ENCODE assay signal across 9 mouse cellular contexts in the genomic region with DNA sequence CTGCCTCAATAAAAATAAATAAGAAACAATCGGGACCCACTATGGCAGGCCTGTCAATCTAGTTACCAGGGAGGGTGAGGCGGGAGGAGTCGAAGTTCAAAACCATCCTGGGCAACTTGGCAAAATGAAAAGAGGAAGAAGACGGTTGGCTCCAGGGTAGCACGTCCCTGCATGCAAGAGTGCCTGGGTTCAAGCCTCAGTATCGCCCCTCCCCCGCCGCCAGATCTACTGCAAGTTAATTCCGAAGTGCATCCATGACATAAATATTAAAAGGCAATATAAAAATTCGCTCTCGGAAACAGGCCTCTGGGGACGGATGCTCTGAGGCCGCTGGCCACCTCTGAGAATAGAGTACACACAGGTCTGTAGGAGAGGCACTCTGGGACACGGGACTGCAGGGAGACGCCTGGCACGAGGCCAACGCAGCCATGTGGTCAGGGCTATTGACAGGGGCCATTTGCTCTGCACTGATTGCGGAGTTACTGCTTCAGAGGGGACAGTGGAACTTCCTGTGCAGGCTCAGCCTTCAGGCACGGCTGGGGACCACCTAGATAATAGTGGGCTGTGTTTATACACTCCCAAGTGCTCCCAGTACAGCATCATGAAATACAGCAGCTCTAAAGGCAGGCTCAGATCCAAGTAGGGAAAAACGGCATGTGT. TPM values are rescaled to one million over a fixed set of nuclear protein-coding genes. Genes with fewer than 3 reads are reported as not detected.
DNase-seq lines count a peak whose midpoint lies in the region; ATAC-seq and TF ChIP-seq lines count a peak whose summit lies in the region.
"Had no signal": no experiment of that assay in that cellular context is flagged by ENCODE, and none has a peak within 500 bp of the region (broad histone marks: within the 10 kb centered on the region; RNA-seq: fewer than 3 reads in every experiment).

No protein-coding gene starts in this region.

- no peak for DNase-seq in layer of hippocampus, adult 2 months (ENCODE audit: low spot score in 2 of 2)
- no peak for DNase-seq in layer of hippocampus, postnatal 14 days (ENCODE audit: low spot score in 2 of 2)
- peak; percentile 76 for DNase-seq in cerebellum, adult 9-10 months
- DNase-seq in lung, postnatal 14 days = peak; percentile 83
- DNase-seq in splenic B cell, adult 2 months (ENCODE audit: low read depth, low spot score) = peak; percentile 61
- DNase-seq in left cerebral cortex, adult 9 months (ENCODE audit: low spot score in 2 of 2) = no peak

- 32% methylated on average over 20 of the region's 20 CpGs for WGBS in heart, embryonic 13.5 days
- 13% methylated on average over 20 of the region's 20 CpGs for WGBS in kidney, embryonic 16.5 days

- 0 out of 2 replicates have a peak, but pooled peaks cover 8% of the 10 kb centered on the region for H3K36me3 ChIP-seq in heart, embryonic 13.5 days
- no peaks in the 10 kb centered on the region for H3K36me3 ChIP-seq in kidney, embryonic 16.5 days (ENCODE audit: insufficient read depth, low read length)
- peaks cover 6% of the 10 kb centered on the region for H3K36me3 ChIP-seq in splenic B cell, adult 2 months (ENCODE audit: control insufficient read depth, insufficient read depth, low read length, poor library complexity, severe bottlenecking)
- H3K36me3 ChIP-seq: G1E had no signal

- peak overlapping the region; percentile 64 for H3K9ac ChIP-seq in heart, embryonic 13.5 days
- H3K9ac ChIP-seq in kidney, embryonic 16.5 days (replicated peaks; ENCODE audit: low read length) = peak overlapping the region; percentile 56; the same call in 1 of the 2 replicates

- no peaks in the 10 kb centered on the region for H3K9me3 ChIP-seq in heart, embryonic 13.5 days
- no peaks in the 10 kb centered on the region for H3K9me3 ChIP-seq in kidney, embryonic 16.5 days (ENCODE audit: low read length)
- H3K9me3 ChIP-seq: G1E had no signal

- peak overlapping the region; percentile 60 for H3K4me2 ChIP-seq in heart, embryonic 13.5 days
- H3K4me2 ChIP-seq in kidney, embryonic 16.5 days (replicated peaks; ENCODE audit: low read depth, low read length) = peak overlapping the region; percentile 31

- peak overlapping the region; percentile 20; the same call in 1 of the 2 replicates for H3K4me3 ChIP-seq in layer of hippocampus, adult 2 months
- peak overlapping the region; percentile 21 for H3K4me3 ChIP-seq in heart, embryonic 13.5 days
- H3K4me3 ChIP-seq in kidney, embryonic 16.5 days (ENCODE audit: low read length) = no peak overlapping the region

- no peak for TF ChIP-seq CTCF in layer of hippocampus, adult 2 months (conservative IDR thresholded peaks at IDR 0.05)

- no peaks in the 10 kb centered on the region for H3K27me3 ChIP-seq in heart, embryonic 13.5 days (replicated peaks)
- H3K27me3 ChIP-seq in kidney, embryonic 16.5 days (ENCODE audit: insufficient read depth, low read length) = no peaks in the 10 kb centered on the region
- H3K27me3 ChIP-seq in splenic B cell, adult 2 months (ENCODE audit: control insufficient read depth, insufficient read depth, low read length, poor library complexity, severe bottlenecking) = no peaks in the 10 kb centered on the region

- ATAC-seq in heart, embryonic 13.5 days (ENCODE audit: extremely low read depth, insufficient number of reproducible peaks, low FRiP score, low TSS enrichment) = peak; percentile 39; the same call in 1 of the 2 replicates
- ATAC-seq in kidney, embryonic 16.5 days (ENCODE audit: low FRiP score, low TSS enrichment) = peak; percentile 76

- peak overlapping the region; percentile 79 for H3K27ac ChIP-seq in layer of hippocampus, adult 2 months
- H3K27ac ChIP-seq in heart, embryonic 13.5 days (replicated peaks) = peak overlapping the region; percentile 78
- peak overlapping the region; percentile 87 for H3K27ac ChIP-seq in kidney, embryonic 16.5 days (ENCODE audit: low read length)

- peaks cover 71% of the 10 kb centered on the region for H3K4me1 ChIP-seq in heart, embryonic 13.5 days
- peaks cover 83% of the 10 kb centered on the region for H3K4me1 ChIP-seq in kidney, embryonic 16.5 days (ENCODE audit: insufficient read depth, low read length)

RNA-seq across cellular contexts. Expression of gene Cotl1, which starts 8.9 kb away (rescaled TPM):
- 100 to 1,000 TPM; 138 to 139 TPM for total RNA-seq in layer of hippocampus, adult 2 months (2021)
- total RNA-seq in layer of hippocampus, postnatal 14 days (2021) = 100 to 1,000 TPM; 103 to 114 TPM
- 40.2 and 51.4 TPM in 2 replicates for polyA plus RNA-seq in heart, embryonic 13.5 days (2015; fragmentation: Nextera tagmentation; extraction: Ambion mirVana)
- 130 and 138 TPM in 2 replicates for polyA plus RNA-seq in kidney, embryonic 16.5 days (2015; fragmentation: Nextera tagmentation; extraction: Ambion mirVana)

RNA-seq across cellular contexts. Expression of gene Klhl36, which starts 30.6 kb away (rescaled TPM):
- 1 to 10 TPM; 7.7 to 8.4 TPM for total RNA-seq in layer of hippocampus, adult 2 months (2021)
- total RNA-seq in layer of hippocampus, postnatal 14 days (2021) = 1 to 10 TPM; 8.2 to 8.4 TPM
- polyA plus RNA-seq in heart, embryonic 13.5 days (2015; fragmentation: Nextera tagmentation; extraction: Ambion mirVana) = 10.1 and 10.9 TPM in 2 replicates
- polyA plus RNA-seq in kidney, embryonic 16.5 days (2015; fragmentation: Nextera tagmentation; extraction: Ambion mirVana) = 20.4 and 22.4 TPM in 2 replicates

RNA-seq across cellular contexts. Expression of gene Tldc1, which starts 53.2 kb away (rescaled TPM):
- 10 to 100 TPM; 15.2 to 15.5 TPM for total RNA-seq in layer of hippocampus, adult 2 months (2021)
- total RNA-seq in layer of hippocampus, postnatal 14 days (2021) = 10 to 100 TPM; 16.2 to 19.5 TPM
- polyA plus RNA-seq in heart, embryonic 13.5 days (2015; fragmentation: Nextera tagmentation; extraction: Ambion mirVana) = 14.3 and 14.6 TPM in 2 replicates
- polyA plus RNA-seq in kidney, embryonic 16.5 days (2015; fragmentation: Nextera tagmentation; extraction: Ambion mirVana) = 16.5 and 19.7 TPM in 2 replicates

Comparison
In these comparisons a context has a peak if more than half of its experiments do, and no peak if none do; other contexts are left out.
1. DNase-seq: peak in cerebellum, adult 9-10 months (single experiment), lung, postnatal 14 days (single experiment) and splenic B cell, adult 2 months (single experiment); none in layer of hippocampus, adult 2 months (0 of 2), layer of hippocampus, postnatal 14 days (0 of 2) and left cerebral cortex, adult 9 months (0 of 2).
2. Peak in every context shown above with its lines, with median percentiles within 50 percentile points of each other: H3K27ac ChIP-seq.